In genomic region chr7:55957916-55958315, GRCm38 (mm10) we compare ENCODE assay signal across 20 mouse cellular contexts. TPM values are rescaled to one million over a fixed set of nuclear protein-coding genes. Genes with fewer than 3 reads are reported as not detected.
DNase-seq lines count a peak whose midpoint lies in the region; TF ChIP-seq lines count a peak whose summit lies in the region.
"Had no signal": no experiment of that assay in that cellular context is flagged by ENCODE, and none has a peak within 500 bp of the region (broad histone marks: within the 10 kb centered on the region; RNA-seq: fewer than 3 reads in every experiment).

No protein-coding gene starts in this region.

- peaks cover 2 to 54% of the 10 kb centered on the region in 2 experiments; a peak in 3 of 4 replicates for H3K4me1 ChIP-seq in CH12.LX (ENCODE audit: control insufficient read depth in 1 of 2, insufficient read depth in 2 of 2)

- peak overlapping the region; percentile 84 for H3K4me2 ChIP-seq in CH12.LX (ENCODE audit: insufficient read depth, low read depth, poor library complexity, severe bottlenecking)
- H3K4me2 ChIP-seq: forebrain, embryonic 13.5 days; heart, embryonic 12.5 days; heart, embryonic 15.5 days; hindbrain, embryonic 13.5 days had no signal

- TF ChIP-seq RAD21 in CH12.LX (IDR thresholded peaks at IDR 0.05; ENCODE audit: low read depth, low read length): no peak

- no peak overlapping the region for H3K4me3 ChIP-seq in CH12.LX (replicated peaks in 1 of 3; ENCODE audit: low read depth in 2 of 3, low read length in 2 of 3, poor library complexity in 1 of 3)
- H3K4me3 ChIP-seq: forebrain, embryonic 10.5 days; forebrain, embryonic 13.5 days; heart, embryonic 12.5 days; heart, embryonic 15.5 days; hindbrain, embryonic 10.5 days; hindbrain, embryonic 13.5 days had no signal

- H3K9ac ChIP-seq in CH12.LX (ENCODE audit: insufficient read depth, low read depth): no peak overlapping the region
- H3K9ac ChIP-seq: forebrain, embryonic 13.5 days; heart, embryonic 12.5 days; heart, embryonic 15.5 days; hindbrain, embryonic 13.5 days had no signal

- in situ Hi-C loops in CH12.LX (cut with MboI; ENCODE audit: low pct_ligation_motif_present, low pct_unique_long_range_greater_than_20kb, low sequenced_read_pairs): no loop called here

- peak; percentile 37 for DNase-seq in adrenal gland, postnatal 10 days
- no peak for DNase-seq in adrenal gland, postnatal 4 days (ENCODE audit: low spot score in 2 of 2)
- DNase-seq in CH12.LX (ENCODE audit: extremely low read depth): no peak
- DNase-seq in adrenal gland, postnatal 14 days: peak; percentile 58
- DNase-seq in T-cell, adult 2 months (ENCODE audit: low spot score): no peak
- DNase-seq in retina, postnatal 1 day: no peak
- DNase-seq: cerebellum, adult 18-20 months; cerebellum, adult 9-10 months; cerebellum, postnatal 14 days; gastrocnemius, postnatal 10 days; gastrocnemius, postnatal 36 days; heart, postnatal 10 days; heart, postnatal 36 days; kidney, adult 2 months had no signal

- no peak for TF ChIP-seq CTCF in CH12.LX (conservative IDR thresholded peaks at IDR 0.05 in 1 of 2, IDR thresholded peaks at IDR 0.05 in 1 of 2; ENCODE audit: low read depth in 2 of 2, low read length in 2 of 2)

- TF ChIP-seq POLR2A in CH12.LX (IDR thresholded peaks at IDR 0.05; ENCODE audit: low read depth, low read length): no peak

- H3K27me3 ChIP-seq in CH12.LX (replicated peaks): no peaks in the 10 kb centered on the region
- H3K27me3 ChIP-seq: forebrain, embryonic 13.5 days; heart, embryonic 12.5 days; heart, embryonic 15.5 days; hindbrain, embryonic 13.5 days had no signal

- H3K27ac ChIP-seq in CH12.LX (ENCODE audit: insufficient read depth, low read depth): peak overlapping the region; percentile 46; the same call in 1 of the 2 replicates
- H3K27ac ChIP-seq: forebrain, embryonic 10.5 days; forebrain, embryonic 13.5 days; heart, embryonic 15.5 days; hindbrain, embryonic 10.5 days; hindbrain, embryonic 13.5 days had no signal

- H3K9me3 ChIP-seq in CH12.LX (replicated peaks; ENCODE audit: low read length): no peaks in the 10 kb centered on the region
- H3K9me3 ChIP-seq: forebrain, embryonic 13.5 days; heart, embryonic 12.5 days; heart, embryonic 15.5 days; hindbrain, embryonic 13.5 days had no signal

- H3K36me3 ChIP-seq in CH12.LX (replicated peaks in 1 of 2; ENCODE audit: control insufficient read depth in 1 of 2, insufficient read depth in 1 of 2, low read length in 1 of 2): peaks cover 0 to 24% of the 10 kb centered on the region in 2 experiments
- H3K36me3 ChIP-seq: heart, embryonic 15.5 days had no signal

- TF ChIP-seq EP300 in CH12.LX (IDR thresholded peaks at IDR 0.05; ENCODE audit: low read length): no peak

- peaks cover 54% of the 10 kb centered on the region for H3K79me2 ChIP-seq in CH12.LX (replicated peaks; ENCODE audit: control insufficient read depth, extremely low read depth, insufficient read depth, poor library complexity, severe bottlenecking)

- dilution Hi-C loops in CH12.LX (cut with MboI; ENCODE audit: extremely low pct_ligation_motif_present, extremely low pct_unique_long_range_greater_than_20kb, low sequenced_read_pairs): no loop called here

TF ChIP-seq in CH12.LX, 34 proteins besides CTCF, POLR2A, EP300 and RAD21:
- TF ChIP-seq ZMIZ1 (IDR thresholded peaks at IDR 0.05; ENCODE audit: low read depth, low read length): no peak
- no peak for TF ChIP-seq JUN (IDR thresholded peaks at IDR 0.05; ENCODE audit: insufficient read depth, low read depth, low read length)
- TF ChIP-seq BHLHE40 (IDR thresholded peaks at IDR 0.05; ENCODE audit: low read depth, low read length): peak; percentile 51; the same call in 1 of the 2 replicates
- TF ChIP-seq KAT2A (IDR thresholded peaks at IDR 0.05; ENCODE audit: insufficient replicate concordance, low read length): no peak
- TF ChIP-seq ZKSCAN1 (IDR thresholded peaks at IDR 0.05; ENCODE audit: borderline replicate concordance, low read depth, low read length): no peak
- TF ChIP-seq MEF2A (IDR thresholded peaks at IDR 0.05; ENCODE audit: borderline replicate concordance, low read depth, low read length): no peak
- no peak for TF ChIP-seq ETS1 (conservative IDR thresholded peaks at IDR 0.05; ENCODE audit: low read depth, low read length)
- no peak for TF ChIP-seq USF2 (conservative IDR thresholded peaks at IDR 0.05; ENCODE audit: low read depth, low read length)
- no peak for TF ChIP-seq UBTF (IDR thresholded peaks at IDR 0.05; ENCODE audit: low read depth, low read length)
- no peak for TF ChIP-seq CHD2 (IDR thresholded peaks at IDR 0.05; ENCODE audit: low read length)
- no peak for TF ChIP-seq ZNF384 (IDR thresholded peaks at IDR 0.05; ENCODE audit: low read depth, low read length)
- TF ChIP-seq MAZ (IDR thresholded peaks at IDR 0.05; ENCODE audit: low read depth, low read length): no peak
- peak; percentile 29; the same call in 1 of the 2 replicates for TF ChIP-seq MXI1 (IDR thresholded peaks at IDR 0.05; ENCODE audit: low read depth, low read length)
- no peak for TF ChIP-seq MAX (IDR thresholded peaks at IDR 0.05; ENCODE audit: low read length)
- no peak for TF ChIP-seq ELF1 (IDR thresholded peaks at IDR 0.05; ENCODE audit: low read depth, low read length)
- no peak for TF ChIP-seq TCF12 (IDR thresholded peaks at IDR 0.05; ENCODE audit: low read depth, low read length)
- no peak for TF ChIP-seq JUND (conservative IDR thresholded peaks at IDR 0.05; ENCODE audit: low read depth, low read length)

RNA-seq across cellular contexts. Expression of gene Nipa2, which starts 4.4 kb away (rescaled TPM):
- total RNA-seq in adrenal gland, postnatal 10 days (2021): 10 to 100 TPM; 48.1 to 49.8 TPM
- total RNA-seq in adrenal gland, postnatal 4 days (2021): 10 to 100 TPM; 52.9 to 54.2 TPM
- total RNA-seq in CH12.LX (2012; rRNA removed) (24.4 and 34.0 TPM in 2 replicates), CH12.LX (2014; rRNA removed) (50.4 and 61.4 TPM in 2 replicates)
- 44.0 and 45.2 TPM in 2 replicates for polyA plus RNA-seq in CH12.LX (2012; ENCODE audit: insufficient read length, low read depth)
- 43.6 and 44.6 TPM in 2 replicates for total RNA-seq in adrenal gland, postnatal 14 days (2021)

Comparison
In these comparisons a context has a peak if more than half of its experiments do, and no peak if none do; other contexts are left out.
1. DNase-seq: peak in adrenal gland, postnatal 10 days (single experiment) and adrenal gland, postnatal 14 days (single experiment); none in adrenal gland, postnatal 4 days (0 of 2), CH12.LX (single experiment), T-cell, adult 2 months (single experiment) and retina, postnatal 1 day (single experiment).